Mouse (Mus musculus) gastrocnemius, adult 2 months (tissue): ENCODE measurements at regions not wholly inside any gene's neighbourhood (a gene's known extent, or its start where the extent isn't known, plus 50 kb on each side); places are given as distances from the start of the nearest gene placed in this dataset.
A peak's percentile ranks its signal among the peaks of the same experiment; 100 is the strongest.

ENCODE experiments used
- DNase-seq: peaks from one replicate; pipeline ENCODE4 v3.0.0; 2022
- H3K27ac ChIP-seq: fragments of 200-600 bp; 2 replicates; pipeline ENCODE4 v1.8.1; 2022; ENCODE audit warnings: mild to moderate bottlenecking
- H3K4me3 ChIP-seq: fragments of 200-600 bp; 2 replicates; pipeline ENCODE4 v1.8.1; 2022; ENCODE audit warnings: mild to moderate bottlenecking, moderate library complexity
- CTCF ChIP-seq: fragments of 200-600 bp; IDR thresholded peaks from 2 replicates; pipeline ENCODE4 v1.8.1; 2022; ENCODE audit warnings: antibody characterized with exemption, mild to moderate bottlenecking, moderate library complexity
- intact Hi-C: fragments of 180-260 bp; cut with DNase I; formaldehyde crosslinking; loops from one replicate; pipeline ENCODE4 v1.15.1; 2025

DNA sequence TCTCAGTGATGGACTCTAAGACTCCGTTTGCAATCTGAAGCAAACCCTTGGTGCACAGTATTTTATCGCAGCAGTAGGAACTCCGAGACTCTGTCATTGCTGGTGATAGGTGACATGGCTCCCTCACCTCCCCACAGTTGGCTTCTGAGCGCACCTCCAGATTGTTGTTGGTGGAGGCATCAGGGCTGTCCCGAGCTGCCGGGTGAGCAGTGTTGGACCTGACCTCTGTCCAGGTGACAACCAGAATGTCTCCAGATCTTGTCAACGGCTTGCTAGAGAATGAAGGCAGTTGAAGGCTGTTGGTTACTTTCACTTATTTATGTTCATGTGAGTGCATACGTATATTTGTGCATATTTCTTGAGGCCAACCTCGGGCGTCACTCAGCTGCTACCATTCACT lies 55.0 kb upstream of the Eef2kmt start:
- TF ChIP-seq CTCF = no peak
- intact Hi-C loops = no loop called here
- H3K4me3 ChIP-seq = no peak overlapping the region
- H3K27ac ChIP-seq = no peak overlapping the region
- DNase-seq = no peak

GRCm38 (mm10) chr16:5307761-5308160 lies 52.0 kb upstream of the Eef2kmt start:
- no peak for DNase-seq
- no peak for TF ChIP-seq CTCF
- intact Hi-C loops = loop anchor here (2.0 kb wide), 2 partner anchors 99 to 159 kb away; no protein-coding TSS in a partner anchor
- H3K4me3 ChIP-seq = no peak overlapping the region
- H3K27ac ChIP-seq = no peak overlapping the region

DNA sequence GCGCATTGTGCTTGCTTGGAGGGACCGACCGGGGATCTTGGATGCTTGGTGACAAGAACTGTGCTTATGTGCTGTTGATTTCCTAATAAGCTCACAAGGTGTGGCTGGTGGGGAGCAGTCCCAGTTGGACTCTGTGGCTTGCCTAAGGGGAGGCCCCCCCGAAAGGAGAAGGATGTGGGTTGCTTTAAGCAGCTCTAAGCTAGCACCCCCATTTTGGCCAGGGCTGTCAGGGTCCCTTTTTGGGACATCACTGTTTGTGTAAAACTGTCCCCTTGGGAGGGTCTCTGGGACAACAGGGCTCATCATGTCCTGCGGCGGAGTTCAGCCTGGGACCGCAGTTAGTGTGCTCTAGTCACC lies 51.4 kb upstream of the Eef2kmt start:
- TF ChIP-seq CTCF = no peak
- intact Hi-C loops = loop anchor here (2.0 kb wide), 2 partner anchors 100 to 160 kb away; no protein-coding TSS in a partner anchor
- H3K27ac ChIP-seq = no peak overlapping the region
- DNase-seq = no peak
- H3K4me3 ChIP-seq = peak overlapping the region; percentile 65

DNA sequence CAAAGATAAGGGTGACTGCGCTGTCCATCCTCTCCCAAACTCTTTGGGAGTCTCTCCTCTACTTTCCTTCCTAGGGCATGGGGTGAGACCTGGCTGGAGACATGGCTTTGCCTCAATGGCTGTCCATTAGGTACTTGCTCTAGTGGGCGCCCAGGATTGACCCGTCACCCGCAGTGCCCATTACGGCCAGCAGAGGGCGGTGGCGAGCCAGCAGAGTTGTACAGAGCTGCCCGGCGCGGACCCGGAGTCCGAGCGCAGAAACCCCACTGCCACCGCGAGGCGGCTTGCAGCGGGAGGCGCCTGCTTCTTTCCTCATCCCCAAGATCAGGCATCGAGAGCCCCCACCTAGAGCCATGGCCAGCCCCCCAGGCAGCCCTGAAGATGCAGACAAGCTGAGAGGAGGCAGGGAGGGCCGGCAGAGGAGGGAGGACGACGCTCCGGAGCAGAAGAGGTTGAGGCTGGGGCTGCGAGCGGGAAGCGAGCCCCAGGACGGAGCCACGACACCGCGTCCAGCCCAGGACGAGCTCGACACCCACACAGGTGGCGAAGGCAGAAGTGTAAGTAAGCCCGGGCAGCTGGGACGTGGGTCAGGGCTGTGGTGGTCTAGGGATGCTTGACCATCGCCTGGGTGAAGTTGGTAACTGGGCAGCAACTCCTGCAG lies 50.9 kb upstream of the Eef2kmt start:
- intact Hi-C loops = loop anchor here (2.0 kb wide), 2 partner anchors 100 to 160 kb away; no protein-coding TSS in a partner anchor
- TF ChIP-seq CTCF = no peak; the same call in 1 of the 2 replicates
- DNase-seq = peak; percentile 87

More for the DNA sequence above, 50.9 kb upstream of the Eef2kmt start:
- Histone ChIP-seq H3K27ac (no peak overlapping the region), H3K4me3 (peak overlapping the region; percentile 65)
